In genomic region chr13:28781660-28782059, GRCm38 (mm10) we compare ENCODE assay signal across 11 mouse cellular contexts.
DNase-seq lines count a peak whose midpoint lies in the region; ATAC-seq and TF ChIP-seq lines count a peak whose summit lies in the region.
"Had no signal": no experiment of that assay in that cellular context is flagged by ENCODE, and none has a peak within 500 bp of the region (broad histone marks: within the 10 kb centered on the region; RNA-seq: fewer than 3 reads in every experiment).

No protein-coding gene starts in this region.

- no peak for TF ChIP-seq EP300 in heart, adult 2 months (IDR thresholded peaks at IDR 0.05; ENCODE audit: insufficient read depth, low read depth, low read length)

- intact Hi-C loops in heart, adult 2 months (cut with DNase I): no loop called here

- DNase-seq in heart, embryonic 10.5 days (ENCODE audit: low spot score): no peak
- no peak for DNase-seq in heart, adult 2 months
- no peak for DNase-seq in cerebellum, postnatal 10 days
- no peak for DNase-seq in layer of hippocampus, adult 9-11 months
- DNase-seq: gastrocnemius, postnatal 36 days; lung, postnatal 10 days had no signal

- H3K4me3 ChIP-seq in heart, embryonic 10.5 days: no peak overlapping the region
- no peak overlapping the region for H3K4me3 ChIP-seq in heart, adult 2 months
- H3K4me3 ChIP-seq in embryonic facial prominence, embryonic 12.5 days: no peak overlapping the region
- H3K4me3 ChIP-seq in hindbrain, embryonic 13.5 days: no peak overlapping the region
- H3K4me3 ChIP-seq in midbrain, embryonic 15.5 days: no peak overlapping the region

- ATAC-seq in embryonic facial prominence, embryonic 12.5 days (ENCODE audit: insufficient number of reproducible peaks, insufficient read depth, low FRiP score, low TSS enrichment): no peak
- peak; percentile 16; the same call in 1 of the 2 replicates for ATAC-seq in hindbrain, embryonic 13.5 days (ENCODE audit: low FRiP score)
- ATAC-seq in midbrain, embryonic 15.5 days (replicated peaks): peak; percentile 26
- no peak for ATAC-seq in CD4-positive, CD25-positive, alpha-beta regulatory T cell, adult 4 months
- ATAC-seq: inflammation-experienced regulatory T-cells, adult 6 months had no signal

- peak overlapping the region; percentile 54 for H3K27ac ChIP-seq in heart, embryonic 10.5 days
- H3K27ac ChIP-seq in heart, adult 2 months: no peak overlapping the region
- peak overlapping the region; percentile 63 for H3K27ac ChIP-seq in embryonic facial prominence, embryonic 12.5 days
- H3K27ac ChIP-seq in hindbrain, embryonic 13.5 days: peak overlapping the region; percentile 90
- H3K27ac ChIP-seq in midbrain, embryonic 15.5 days: peak overlapping the region; percentile 73

- TF ChIP-seq CTCF in heart, adult 2 months (IDR thresholded peaks at IDR 0.05): no peak

- H3K27me3 ChIP-seq in heart, embryonic 10.5 days (ENCODE audit: insufficient read depth, poor library complexity, severe bottlenecking): no peaks in the 10 kb centered on the region
- H3K27me3 ChIP-seq in heart, adult 2 months (ENCODE audit: control insufficient read depth, insufficient read depth, low read length): no peaks in the 10 kb centered on the region
- H3K27me3 ChIP-seq in embryonic facial prominence, embryonic 12.5 days: no peaks in the 10 kb centered on the region
- H3K27me3 ChIP-seq in hindbrain, embryonic 13.5 days: no peaks in the 10 kb centered on the region
- H3K27me3 ChIP-seq in midbrain, embryonic 15.5 days (replicated peaks): no peaks in the 10 kb centered on the region

- no peaks in the 10 kb centered on the region for H3K79me2 ChIP-seq in heart, adult 2 months (replicated peaks; ENCODE audit: control insufficient read depth, insufficient read depth, low read length)

- no peak for TF ChIP-seq POLR2A in heart, adult 2 months (IDR thresholded peaks at IDR 0.05; ENCODE audit: insufficient read depth, low read depth, low read length)

- peaks cover 12% of the 10 kb centered on the region for H3K4me1 ChIP-seq in heart, embryonic 10.5 days
- H3K4me1 ChIP-seq in heart, adult 2 months (ENCODE audit: control insufficient read depth, insufficient read depth, low read length): no peaks in the 10 kb centered on the region
- H3K4me1 ChIP-seq in embryonic facial prominence, embryonic 12.5 days: peaks cover 31% of the 10 kb centered on the region
- H3K4me1 ChIP-seq in hindbrain, embryonic 13.5 days (replicated peaks): peaks cover 52% of the 10 kb centered on the region
- peaks cover 37% of the 10 kb centered on the region for H3K4me1 ChIP-seq in midbrain, embryonic 15.5 days

- 35% methylated on average over 5 of the region's 5 CpGs for WGBS in heart, embryonic 10.5 days
- WGBS in heart, adult 2 months: 65% methylated on average over 5 of the region's 5 CpGs
- 16% methylated on average over 5 of the region's 5 CpGs for WGBS in embryonic facial prominence, embryonic 12.5 days
- 10% methylated on average over 5 of the region's 5 CpGs for WGBS in hindbrain, embryonic 13.5 days
- WGBS in midbrain, embryonic 15.5 days: 14% methylated on average over 5 of the region's 5 CpGs

- H3K4me2 ChIP-seq in embryonic facial prominence, embryonic 12.5 days (replicated peaks): no peak overlapping the region
- H3K4me2 ChIP-seq in hindbrain, embryonic 13.5 days: no peak overlapping the region
- peak overlapping the region; percentile 0; the same call in 1 of the 2 replicates for H3K4me2 ChIP-seq in midbrain, embryonic 15.5 days

- no peaks in the 10 kb centered on the region for H3K9me3 ChIP-seq in heart, embryonic 10.5 days
- no peaks in the 10 kb centered on the region for H3K9me3 ChIP-seq in embryonic facial prominence, embryonic 12.5 days
- H3K9me3 ChIP-seq in hindbrain, embryonic 13.5 days: no peaks in the 10 kb centered on the region
- H3K9me3 ChIP-seq in midbrain, embryonic 15.5 days: no peaks in the 10 kb centered on the region

- no peak overlapping the region for H3K9ac ChIP-seq in heart, adult 2 months (ENCODE audit: low read depth, low read length)
- no peak overlapping the region for H3K9ac ChIP-seq in embryonic facial prominence, embryonic 12.5 days
- peak overlapping the region; percentile 56; the same call in 1 of the 2 replicates for H3K9ac ChIP-seq in hindbrain, embryonic 13.5 days
- no peak overlapping the region; the same call in 1 of the 2 replicates for H3K9ac ChIP-seq in midbrain, embryonic 15.5 days

- no peaks in the 10 kb centered on the region for H3K36me3 ChIP-seq in heart, embryonic 10.5 days
- H3K36me3 ChIP-seq in heart, adult 2 months (ENCODE audit: control insufficient read depth, insufficient read depth, low read length): no peaks in the 10 kb centered on the region
- H3K36me3 ChIP-seq in embryonic facial prominence, embryonic 12.5 days: no peaks in the 10 kb centered on the region
- H3K36me3 ChIP-seq in hindbrain, embryonic 13.5 days: no peaks in the 10 kb centered on the region
- no peaks in the 10 kb centered on the region for H3K36me3 ChIP-seq in midbrain, embryonic 15.5 days (replicated peaks)

Comparison
In these comparisons a context has a peak if more than half of its experiments do, and no peak if none do; other contexts are left out.
1. ATAC-seq: peak in hindbrain, embryonic 13.5 days (single experiment) and midbrain, embryonic 15.5 days (single experiment); none in embryonic facial prominence, embryonic 12.5 days (single experiment) and CD4-positive, CD25-positive, alpha-beta regulatory T cell, adult 4 months (single experiment).